Comparison of ENCODE assay signal across 20 mouse cellular contexts in genomic region chr17:34207866-34208265, GRCm38 (mm10). TPM values are rescaled to one million over a fixed set of nuclear protein-coding genes. Genes with fewer than 3 reads are reported as not detected.
"Had no signal": no experiment of that assay in that cellular context is flagged by ENCODE, and none has a peak within 500 bp of the region (broad histone marks: within the 10 kb centered on the region; RNA-seq: fewer than 3 reads in every experiment).

No protein-coding gene starts in this region.

- H3K4me3 ChIP-seq: intestine, embryonic 15.5 days; layer of hippocampus, adult 2 months; limb, embryonic 12.5 days; limb, embryonic 15.5 days had no signal

- H3K36me3 ChIP-seq: intestine, embryonic 15.5 days; limb, embryonic 12.5 days; limb, embryonic 15.5 days had no signal

- H3K9me3 ChIP-seq: intestine, embryonic 15.5 days; limb, embryonic 15.5 days had no signal

- DNase-seq: kidney, adult 11 months; kidney, adult 9 months; left cerebral cortex, postnatal 4 days; liver, postnatal 0 days; lung, embryonic 14.5 days; midbrain, embryonic 14.5 days; right cerebral cortex, adult 18-20 months; right cerebral cortex, postnatal 14 days; right cerebral cortex, postnatal 4 days had no signal

- ATAC-seq: intestine, embryonic 15.5 days; liver, postnatal 0 days; lung, postnatal 0 days had no signal

- H3K27ac ChIP-seq: intestine, embryonic 15.5 days; layer of hippocampus, adult 2 months; limb, embryonic 12.5 days; limb, embryonic 15.5 days; liver, embryonic 14.5 days; macrophage had no signal

RNA-seq across cellular contexts. Expression of gene H2-Ob, which starts 30.8 kb away (rescaled TPM):
- total RNA-seq: left cerebral cortex, postnatal 4 days had no signal
- polyA plus RNA-seq: limb, embryonic 12.5 days; limb, embryonic 15.5 days; liver, embryonic 11.5 days; lung, embryonic 14.5 days; midbrain, embryonic 11.5 days; midbrain, embryonic 14.5 days; neural tube, embryonic 11.5 days; neural tube, embryonic 14.5 days had no signal
